Mouse (Mus musculus) cerebellum, adult 2 months (tissue): ENCODE measurements around the gene Dppa3. TPM values are rescaled to one million over a fixed set of nuclear protein-coding genes. Genes with fewer than 3 reads are reported as not detected.
A peak's percentile ranks its signal among the peaks of the same experiment; 100 is the strongest.
"Not testable (repeated sequence)": the region's sequence is repeated elsewhere in the genome, so short reads cannot be mapped to it uniquely, and the experiment has no call there.

Source experiments
- DNase-seq, 2 experiments: peaks; one replicate each; pipeline ENCODE4 v3.0.0; 2021
- H3K27ac ChIP-seq: fragments of 200-500 bp; 2 replicates; pipeline ENCODE4 v1.5.1; 2012; ENCODE audit warnings: low read length, control low read depth, inconsistent platforms; ENCODE audit not compliant: insufficient read depth
- H3K27me3 ChIP-seq: fragments of 200-500 bp; 2 replicates; pipeline ENCODE4 v1.6.1; 2012; ENCODE audit warnings: inconsistent platforms, mild to moderate bottlenecking, low read length, moderate library complexity; ENCODE audit not compliant: control insufficient read depth, insufficient read depth
- H3K4me1 ChIP-seq: fragments of 200-500 bp; 2 replicates; pipeline ENCODE4 v1.6.1; 2011; ENCODE audit warnings: low read length; ENCODE audit not compliant: control insufficient read depth, insufficient read depth
- H3K4me3 ChIP-seq: fragments of 200-500 bp; replicated peaks from 2 replicates; pipeline ENCODE3; 2011; ENCODE audit warnings: mild to moderate bottlenecking, low read depth, low read length, control low read depth; ENCODE audit not compliant: insufficient read depth
- CTCF ChIP-seq: fragments of 200-500 bp; IDR thresholded peaks from 2 replicates; pipeline ENCODE4 v1.5.1; 2011; ENCODE audit warnings: low read depth, mild to moderate bottlenecking, control low read depth, low read length, moderate library complexity, borderline replicate concordance; ENCODE audit not compliant: insufficient read depth
- POLR2A ChIP-seq: fragments of 200-500 bp; IDR thresholded peaks from 2 replicates; pipeline ENCODE4 v1.6.1; 2011; ENCODE audit warnings: low read length, control low read depth, borderline replicate concordance; ENCODE audit not compliant: insufficient read depth
- WGBS: fragments of 180-500 bp; shearing (Covaris S2); methylation state at CpG from one replicate; pipeline ENCODE4 v1.1.7; 2018; 5-methylcytosine and 5-hydroxymethylcytosine counted together
- polyA plus RNA-seq: library from polyadenylated mRNA; depleted of rRNA; stranded (reverse); fragments of >200 nt; gene quantifications from 2 replicates; pipeline ENCODE4 v1.2.3, GENCODE M21; 2012

Dppa3 gene
- polyA plus RNA-seq, 1 experiment: not detected

DNA sequence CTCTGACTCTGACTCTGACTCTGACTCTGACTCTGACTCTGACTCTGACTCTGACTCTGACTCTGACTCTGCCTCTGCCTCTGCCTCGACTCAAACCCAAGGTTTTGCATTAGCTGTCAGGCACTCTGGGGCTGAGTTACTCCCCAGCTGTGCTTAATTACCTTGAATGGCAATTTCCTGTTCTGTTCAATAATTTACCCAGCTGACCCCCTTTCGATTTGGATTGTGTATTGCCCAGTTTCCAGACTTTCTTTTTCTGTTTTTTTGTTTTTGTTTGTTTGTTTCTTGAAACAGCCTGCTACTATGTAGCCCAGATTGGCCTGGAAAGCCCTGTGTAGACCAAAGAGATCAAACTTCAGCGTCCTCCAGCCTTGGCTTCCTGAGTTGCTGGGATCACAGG is 10.2 kb upstream of the Dppa3 start:
- DNase-seq: no peak
- no peak overlapping the region for H3K27ac ChIP-seq
- H3K27me3 ChIP-seq: no peaks in the 10 kb centered on the region
- no peak overlapping the region for H3K4me3 ChIP-seq
- H3K4me1 ChIP-seq: no peaks in the 10 kb centered on the region
- 67% methylated on average over 3 of the region's 3 CpGs for WGBS
- TF ChIP-seq POLR2A: no peak
- TF ChIP-seq CTCF: no peak

DNA sequence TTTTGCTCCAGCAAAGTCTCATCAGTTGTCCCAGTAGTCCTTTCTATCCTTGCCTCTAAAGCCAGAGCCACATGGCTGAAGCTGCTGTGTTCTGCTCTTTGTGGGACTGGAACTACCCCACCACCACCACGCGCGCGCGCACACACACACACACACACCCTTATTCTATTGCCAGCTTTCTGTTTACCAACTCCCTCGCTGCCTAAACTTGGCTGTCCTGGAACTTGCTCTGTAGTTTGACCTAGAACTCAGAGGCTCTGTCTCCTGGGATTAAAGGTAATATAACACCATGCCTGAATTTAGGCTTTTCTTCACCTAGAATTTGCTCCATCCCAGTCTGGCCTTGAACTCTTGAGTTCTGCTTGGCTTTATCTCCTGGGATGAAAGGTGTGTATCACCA is 5.1 kb upstream of the Dppa3 start:
- no peak for DNase-seq
- WGBS: 92% methylated on average over 6 of the region's 6 CpGs
- no peaks in the 10 kb centered on the region for H3K4me1 ChIP-seq
- H3K4me3 ChIP-seq: no peak overlapping the region
- no peak overlapping the region for H3K27ac ChIP-seq
- no peaks in the 10 kb centered on the region for H3K27me3 ChIP-seq
- TF ChIP-seq CTCF (no peak), POLR2A (no peak)

DNA sequence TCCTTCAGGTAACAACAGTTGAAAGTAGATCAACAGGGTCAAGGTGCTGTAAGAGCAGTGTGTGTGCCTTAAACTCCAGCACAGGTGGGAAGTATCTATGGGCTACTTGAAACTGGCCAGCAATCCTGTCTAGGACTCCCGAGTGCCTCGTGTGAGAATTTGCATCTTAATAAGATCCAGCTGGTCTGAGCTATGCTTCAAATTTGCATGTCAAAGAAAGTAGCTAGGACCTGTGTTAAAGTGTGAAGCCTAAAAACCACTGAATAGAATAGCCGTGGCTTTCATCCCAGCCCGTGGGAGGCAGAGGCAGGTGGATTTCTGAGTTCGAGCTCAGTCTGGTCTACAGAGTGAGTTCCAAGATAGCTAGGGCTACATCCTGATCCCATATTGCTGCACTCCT is 1.7 kb upstream of the Dppa3 start:
- no peak overlapping the region for H3K27ac ChIP-seq
- no peak for DNase-seq
- H3K4me3 ChIP-seq: no peak overlapping the region
- 19% methylated on average over 5 of the region's 5 CpGs for WGBS
- TF ChIP-seq POLR2A (no peak), CTCF (no peak)
- no peaks in the 10 kb centered on the region for H3K4me1 ChIP-seq
- peaks cover 2% of the 10 kb centered on the region; the same call in 1 of the 2 replicates for H3K27me3 ChIP-seq

DNA sequence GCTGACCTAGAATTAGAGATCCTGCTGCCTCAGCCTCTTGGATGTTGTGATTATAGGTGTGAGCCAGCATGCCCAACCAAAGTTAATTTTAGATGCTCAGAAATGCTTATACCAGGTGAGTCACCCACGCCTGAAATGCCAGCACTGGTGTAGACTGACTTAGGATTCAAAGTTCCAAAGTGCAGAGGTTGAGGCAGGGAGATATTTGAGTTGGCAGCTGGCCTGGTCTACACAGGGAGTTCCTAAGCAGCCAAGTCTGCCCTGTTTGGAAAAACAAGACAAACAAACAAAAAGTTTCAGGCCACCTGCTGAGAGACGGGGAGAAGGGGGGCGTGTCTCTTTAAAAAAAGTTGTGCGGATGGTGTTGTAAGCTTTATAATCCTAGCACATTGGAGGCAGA is 1.1 kb upstream of the Dppa3 start:
- Histone ChIP-seq H3K4me1 (no peaks in the 10 kb centered on the region), H3K4me3 (no peak overlapping the region), H3K27me3 (peaks cover 2% of the 10 kb centered on the region; the same call in 1 of the 2 replicates), H3K27ac (no peak overlapping the region)
- WGBS: 57% methylated on average over 4 of the region's 4 CpGs
- DNase-seq: no peak
- TF ChIP-seq POLR2A (no peak), CTCF (no peak)

DNA sequence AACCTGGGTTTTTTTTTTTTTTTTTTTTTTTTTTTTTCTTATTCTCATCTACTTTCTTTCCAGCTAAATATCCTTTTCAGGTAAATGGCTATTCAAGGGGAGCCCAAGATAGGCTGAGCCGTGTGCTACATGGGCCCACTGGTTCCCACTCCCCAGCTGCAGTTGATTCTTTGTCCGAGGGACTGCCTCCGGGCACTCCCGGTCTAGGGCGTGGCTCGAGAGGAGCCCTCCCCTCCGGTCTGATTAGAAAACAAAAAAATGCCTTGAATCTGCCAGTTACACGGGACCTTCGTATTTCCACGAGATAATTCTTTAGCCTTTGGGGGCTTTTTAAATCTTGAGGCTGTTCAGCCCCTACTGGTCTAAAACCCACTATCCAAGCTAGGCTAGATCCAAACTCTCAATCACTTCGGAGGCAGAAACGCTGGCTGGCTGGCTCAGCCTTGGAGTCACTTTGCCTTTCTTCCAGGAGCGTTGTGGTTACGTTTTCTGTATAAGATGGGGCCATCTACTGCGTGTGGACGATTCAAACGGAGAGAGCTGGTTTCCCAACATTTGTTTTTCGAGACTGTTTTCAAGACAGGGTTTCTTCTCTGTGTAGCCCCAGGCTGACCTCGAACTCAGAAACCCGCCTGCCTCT is 1.4 kb downstream of the Dppa3 start:
- WGBS: 47% methylated on average over 20 of the region's 20 CpGs
- Histone ChIP-seq H3K4me1 (no peaks in the 10 kb centered on the region), H3K27me3 (peaks cover 2% of the 10 kb centered on the region; the same call in 1 of the 2 replicates), H3K4me3 (no peak overlapping the region), H3K27ac (no peak overlapping the region)
- no peak for DNase-seq
- TF ChIP-seq CTCF (no peak), POLR2A (no peak)

DNA sequence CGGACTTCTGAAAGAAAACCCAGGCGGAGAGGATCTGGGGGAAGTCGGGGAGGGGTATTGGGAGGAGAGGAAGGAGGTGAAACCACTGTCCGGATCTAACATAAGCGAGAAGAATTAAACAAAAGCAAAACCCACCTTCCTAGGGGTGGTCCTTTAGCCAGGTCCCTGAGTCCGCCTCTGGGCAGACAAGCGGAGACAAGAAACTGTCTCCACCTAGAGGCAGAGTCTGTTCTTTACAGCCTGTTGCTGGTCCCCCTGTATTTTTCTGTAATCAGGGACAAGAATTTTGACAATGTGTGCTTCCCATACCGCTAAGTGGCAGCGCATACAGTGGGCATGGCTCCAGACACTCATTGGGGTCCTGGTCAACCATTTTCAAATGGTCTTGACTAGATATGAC is 7.2 kb downstream of the Dppa3 start:
- TF ChIP-seq CTCF (peak; percentile 20; the same call in 1 of the 2 replicates), POLR2A (no peak)
- Histone ChIP-seq H3K4me1 (no peaks in the 10 kb centered on the region), H3K27ac (no peak overlapping the region), H3K4me3 (no peak overlapping the region), H3K27me3 (no peaks in the 10 kb centered on the region)
- WGBS: 44% methylated on average over 9 of the region's 9 CpGs
- DNase-seq: no peak

DNA sequence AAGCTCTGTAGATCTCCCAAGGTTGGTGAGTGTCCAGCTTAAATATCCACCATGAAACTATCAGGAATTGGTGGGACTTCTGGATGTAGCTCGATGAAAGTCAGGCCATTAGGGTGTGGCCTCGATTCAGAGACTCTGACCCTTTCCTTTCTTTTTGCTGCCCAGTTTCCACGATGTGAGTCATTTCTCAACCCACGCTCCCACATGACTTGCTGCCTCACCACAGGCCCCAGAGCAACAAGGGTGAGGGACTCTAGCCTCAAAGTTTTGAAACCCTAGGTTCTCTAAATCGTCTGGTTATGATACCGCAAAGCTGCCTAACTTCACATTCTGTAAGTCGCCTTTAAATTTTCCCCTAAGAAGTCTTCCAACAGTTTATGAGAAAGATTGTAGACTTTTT is 9.1 kb downstream of the Dppa3 start:
- Histone ChIP-seq H3K4me3 (no peak overlapping the region), H3K27me3 (no peaks in the 10 kb centered on the region), H3K27ac (no peak overlapping the region), H3K4me1 (no peaks in the 10 kb centered on the region)
- WGBS: 88% methylated on average over 7 of the region's 7 CpGs
- no peak for TF ChIP-seq POLR2A
- TF ChIP-seq CTCF: no peak
- DNase-seq: no peak

DNA sequence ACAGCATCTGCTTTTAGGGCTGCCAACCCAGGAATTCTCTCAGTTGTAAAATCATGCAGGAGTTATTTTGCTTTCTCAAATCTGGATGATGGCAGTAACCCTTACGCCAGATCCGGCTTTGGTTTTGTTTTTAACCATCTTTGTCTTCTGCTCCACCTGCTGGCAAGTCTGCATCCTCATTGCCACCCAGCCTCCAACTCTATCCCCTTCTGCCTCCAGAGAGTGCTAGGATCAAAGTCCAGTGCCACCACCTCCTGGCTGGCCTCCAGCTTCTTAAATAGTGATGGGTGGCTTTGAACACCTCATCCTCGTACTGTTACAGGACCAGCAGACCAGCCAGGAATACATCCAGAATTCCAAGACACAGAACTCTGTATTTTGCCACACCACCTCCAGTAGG is 10.5 kb downstream of the Dppa3 start:
- no peak overlapping the region for H3K4me3 ChIP-seq
- no peaks in the 10 kb centered on the region for H3K4me1 ChIP-seq
- H3K27me3 ChIP-seq: no peaks in the 10 kb centered on the region
- H3K27ac ChIP-seq: no peak overlapping the region
- 53% methylated on average over 3 of the region's 3 CpGs for WGBS
- no peak for DNase-seq
- no peak for TF ChIP-seq POLR2A
- TF ChIP-seq CTCF: no peak

DNA sequence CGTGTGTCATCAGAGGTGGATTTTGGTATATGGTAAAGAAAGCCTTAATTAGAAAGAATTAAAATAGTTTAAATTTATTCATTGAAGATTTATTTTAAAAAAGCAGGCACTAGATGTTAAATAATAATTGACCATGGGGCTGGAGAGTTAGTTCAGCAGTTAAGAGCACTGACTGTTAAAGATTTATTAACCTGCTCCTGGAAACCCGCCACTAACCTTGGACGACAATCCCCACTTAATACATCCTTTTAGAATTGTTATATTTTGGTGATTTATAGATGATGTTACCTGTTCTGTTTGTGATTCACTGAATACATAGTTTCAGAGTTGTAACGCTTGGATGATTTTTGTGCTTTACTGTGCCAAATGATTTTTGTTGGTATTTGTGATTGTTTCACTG is 11.4 kb downstream of the Dppa3 start:
- not testable (repeated sequence) for DNase-seq, H3K27ac ChIP-seq, H3K27me3 ChIP-seq, H3K4me1 ChIP-seq, H3K4me3 ChIP-seq
- WGBS: 86% methylated on average over 4 of the region's 4 CpGs

DNA sequence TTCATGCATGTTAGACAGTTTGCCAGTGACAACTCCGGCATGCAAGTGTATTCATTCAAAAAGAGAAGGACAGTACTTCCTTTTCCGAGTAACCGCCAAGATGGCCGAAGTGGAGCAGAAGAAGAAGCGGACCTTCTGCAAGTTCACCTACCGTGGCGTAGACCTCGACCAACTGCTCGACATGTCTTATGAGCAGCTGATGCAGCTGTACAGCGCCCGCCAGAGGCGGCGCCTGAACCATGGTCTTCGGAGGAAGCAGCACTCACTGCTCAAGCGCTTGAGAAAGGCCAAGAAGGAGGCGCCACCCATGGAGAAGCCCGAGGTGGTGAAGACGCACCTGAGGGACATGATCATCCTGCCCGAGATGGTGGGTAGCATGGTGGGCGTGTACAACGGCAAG is 18.0 kb downstream of the Dppa3 start:
- not testable (repeated sequence) for H3K27ac ChIP-seq, H3K4me1 ChIP-seq, DNase-seq, H3K4me3 ChIP-seq, H3K27me3 ChIP-seq
- WGBS: 92% methylated on average over 21 of the region's 21 CpGs
